Mouse (Mus musculus): ENCODE results near the gene Sh3bp2. TPM values are rescaled to one million over a fixed set of nuclear protein-coding genes. Genes with fewer than 3 reads are reported as not detected.
A peak's percentile ranks its signal among the peaks of the same experiment; 100 is the strongest.
"Not testable (repeated sequence)": the region's sequence is repeated elsewhere in the genome, so short reads cannot be mapped to it uniquely, and the experiment has no call there.

Sh3bp2 gene
- total RNA-seq, 2 experiments from 2014 or later: 3.6 to 6.7 TPM

DNA sequence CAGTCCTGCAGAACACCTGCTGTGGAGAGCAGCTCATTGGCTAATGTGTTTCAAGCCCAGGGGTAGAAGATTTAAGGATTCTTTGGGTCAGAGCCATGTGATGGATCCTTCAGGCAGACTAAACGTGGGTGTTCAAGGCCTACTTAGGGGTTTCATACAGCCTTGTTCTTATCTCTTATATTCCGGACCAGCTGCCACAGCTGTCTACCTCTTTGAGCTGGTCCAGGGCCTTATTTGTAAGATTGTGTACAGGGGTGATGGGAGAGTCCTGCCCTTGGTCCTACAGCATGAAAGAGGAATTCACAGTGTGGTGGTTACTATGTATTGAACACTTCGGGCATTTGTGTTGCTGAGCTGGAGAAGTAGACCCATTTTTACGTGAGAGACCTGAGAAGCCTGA, 38.7 kb downstream of the Sh3bp2 start:
- intact Hi-C loops (cut with DNase I): no loop called here
- no peak for DNase-seq

GRCm38 (mm10) chr5:34565545-34566283, 40.1 kb downstream of the Sh3bp2 start:
- peak; percentile 84 to 87 for DNase-seq
- intact Hi-C loops (cut with DNase I): no loop called here

GRCm38 (mm10) chr5:34571551-34571950, 45.9 kb downstream of the Sh3bp2 start:
- no peak for DNase-seq
- intact Hi-C loops (cut with DNase I): no loop called here

DNA sequence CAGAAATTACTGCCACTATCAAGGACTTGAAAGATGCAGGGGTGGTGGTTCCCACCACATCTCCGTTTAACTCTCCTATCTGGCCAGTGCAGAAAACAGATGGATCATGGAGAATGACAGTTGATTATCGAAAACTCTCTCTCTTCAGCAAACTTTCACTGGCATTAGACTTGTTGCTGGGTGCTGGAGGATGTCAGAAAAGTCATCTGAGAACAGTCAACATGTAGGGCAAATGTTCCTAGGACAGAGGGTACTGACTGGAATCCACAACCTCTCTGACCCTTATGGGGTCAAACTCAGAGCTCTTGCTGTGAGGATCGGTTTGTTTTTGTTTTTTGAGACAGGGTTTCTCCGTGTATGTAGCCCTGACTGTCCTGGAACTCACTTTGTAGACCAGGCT, 46.9 kb downstream of the Sh3bp2 start:
- intact Hi-C loops (cut with DNase I); DNase-seq: not testable (repeated sequence)

GRCm38 (mm10) chr5:34573268-34574221, 47.9 kb downstream of the Sh3bp2 start, which contains the start of gene Add1:
TSS of gene Add1 (plus strand) at chr5:34573664.
- intact Hi-C loops (cut with DNase I): no loop called here

DNA sequence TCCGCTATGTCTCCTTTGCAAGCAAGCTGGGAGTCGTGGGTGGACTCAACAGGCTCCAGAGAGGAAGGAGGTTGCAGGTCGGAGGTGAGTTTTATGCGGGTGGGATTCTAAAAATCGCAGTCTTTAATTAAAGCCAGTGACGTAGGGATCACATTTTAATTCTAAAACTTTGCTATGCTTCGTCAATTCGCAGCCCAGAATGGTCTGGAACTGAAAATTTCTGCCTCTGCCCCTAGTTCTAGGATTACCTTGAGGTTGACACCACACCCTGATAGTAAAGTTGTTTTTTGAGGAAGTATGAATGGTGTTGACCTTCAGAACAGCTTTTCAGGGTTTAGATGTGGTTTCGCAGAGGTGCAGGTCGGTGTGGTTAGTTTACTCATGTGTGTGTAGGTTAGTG, 49.1 kb downstream of the Sh3bp2 start:
- peak; percentile 23 to 28 for DNase-seq
- intact Hi-C loops (cut with DNase I): no loop called here

More at GRCm38 (mm10) chr5:34573268-34574221, 47.9 kb downstream of the Sh3bp2 start, which contains the start of gene Add1:
- DNase-seq: peak; percentile 97 to 98

GRCm38 (mm10) chr5:34576286-34576685, 50.6 kb downstream of the Sh3bp2 start:
- intact Hi-C loops (cut with DNase I): no loop called here
- no peak for DNase-seq

- intact Hi-C loops (cut with DNase I): no loop called here
- no peak for DNase-seq
Observed at GRCm38 (mm10) chr5:34578038-34578655, 52.5 kb downstream of the Sh3bp2 start.

DNA sequence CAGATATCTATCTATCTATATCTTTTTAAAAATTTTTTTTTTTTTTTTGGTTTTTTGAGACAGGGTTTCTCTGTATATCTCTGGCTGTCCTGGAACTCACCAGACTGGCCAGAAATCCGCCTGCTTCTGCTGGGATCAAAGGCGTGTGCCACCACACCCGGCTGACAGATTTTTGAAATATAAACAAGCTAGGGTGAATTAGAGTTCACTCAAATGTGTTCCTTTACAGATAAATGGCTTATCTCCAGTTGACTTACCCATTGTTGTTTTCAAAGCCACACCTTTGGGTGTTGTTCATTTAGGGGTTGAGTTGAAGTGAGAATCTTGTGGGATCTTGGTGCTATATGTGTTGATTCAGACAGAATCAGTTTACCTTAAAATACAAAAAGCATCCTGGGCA, 53.7 kb downstream of the Sh3bp2 start:
- intact Hi-C loops (cut with DNase I): no loop called here
- DNase-seq: no peak

DNA sequence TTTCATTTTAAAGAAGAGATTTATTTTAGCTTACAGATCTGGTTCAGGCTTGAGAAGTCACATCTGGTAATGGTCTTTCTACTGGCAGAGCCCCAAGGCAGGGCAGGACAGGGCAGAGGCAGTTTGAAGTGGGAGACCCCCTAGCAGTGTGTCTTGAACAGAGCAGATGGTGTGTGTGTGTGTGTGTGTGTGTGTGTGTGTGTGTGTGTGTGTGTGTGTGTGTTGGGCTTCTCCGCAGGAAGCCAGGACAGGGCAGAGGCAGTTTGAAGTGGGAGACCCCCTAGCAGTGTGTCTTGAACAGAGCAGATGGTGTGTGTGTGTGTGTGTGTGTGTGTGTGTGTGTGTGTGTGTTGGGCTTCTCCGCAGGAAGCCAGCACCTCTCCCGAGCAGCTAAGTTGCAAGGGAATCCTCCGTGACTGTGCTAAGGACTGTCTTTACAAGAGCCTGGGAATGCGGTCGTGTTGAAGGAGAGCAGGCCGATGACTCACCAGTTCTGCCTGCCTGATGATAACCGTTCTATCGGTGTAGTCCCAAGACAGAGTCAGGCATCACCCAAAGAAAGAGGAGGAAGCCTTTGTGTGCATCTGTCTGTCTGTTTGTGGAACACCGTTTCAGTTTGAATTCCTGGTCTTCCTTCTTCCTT, 56.2 kb downstream of the Sh3bp2 start:
- intact Hi-C loops (cut with DNase I): not testable (repeated sequence)
- DNase-seq: peak; percentile 39 to 49

DNA sequence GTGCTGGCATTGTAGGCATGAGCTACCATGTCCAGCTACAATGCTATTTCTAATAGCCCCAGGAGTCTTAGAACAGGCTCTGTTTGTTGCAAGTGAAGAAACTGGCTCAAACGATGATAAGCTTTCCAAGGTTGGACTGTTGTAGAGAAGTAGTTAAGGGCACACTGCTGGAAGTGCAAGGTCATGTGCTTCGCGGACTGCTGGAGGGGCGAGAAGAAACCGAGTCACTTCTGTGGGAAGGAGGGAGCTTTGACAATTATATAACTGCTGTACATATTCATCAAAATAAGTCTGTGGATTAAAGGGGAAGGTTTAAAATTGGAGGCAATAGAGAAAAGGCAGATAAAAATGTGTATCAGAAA, 56.7 kb downstream of the Sh3bp2 start:
- DNase-seq: no peak
- intact Hi-C loops (cut with DNase I): no loop called here

DNA sequence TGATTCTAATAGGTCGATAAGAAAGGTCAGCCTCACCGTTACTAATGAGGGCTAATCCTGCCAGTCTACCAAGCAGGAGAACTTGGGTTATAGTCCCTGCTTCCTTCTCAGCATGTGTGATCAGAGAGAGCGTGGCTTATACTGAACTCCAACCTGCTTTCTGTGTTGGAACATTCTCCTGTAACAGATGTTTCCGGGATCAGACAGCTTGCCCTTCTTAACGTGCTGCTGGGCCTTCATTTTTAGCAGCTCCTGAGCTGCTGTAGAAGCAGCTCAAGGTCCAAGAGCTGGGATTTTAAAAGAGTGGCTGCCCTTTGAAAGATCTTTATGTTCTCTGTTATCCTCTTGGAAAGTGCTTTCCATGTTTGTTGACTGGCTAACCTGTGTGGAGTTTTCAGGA, 59.6 kb downstream of the Sh3bp2 start:
- no peak for DNase-seq
- intact Hi-C loops (cut with DNase I): no loop called here

GRCm38 (mm10) chr5:34587881-34588280, 62.2 kb downstream of the Sh3bp2 start:
- intact Hi-C loops (cut with DNase I): no loop called here
- DNase-seq: no peak

GRCm38 (mm10) chr5:34590059-34590458, 64.4 kb downstream of the Sh3bp2 start:
- intact Hi-C loops (cut with DNase I): loop anchor here (5.0 kb wide), 1 partner anchor 43 kb away; no protein-coding TSS in a partner anchor
- DNase-seq: no peak

DNA sequence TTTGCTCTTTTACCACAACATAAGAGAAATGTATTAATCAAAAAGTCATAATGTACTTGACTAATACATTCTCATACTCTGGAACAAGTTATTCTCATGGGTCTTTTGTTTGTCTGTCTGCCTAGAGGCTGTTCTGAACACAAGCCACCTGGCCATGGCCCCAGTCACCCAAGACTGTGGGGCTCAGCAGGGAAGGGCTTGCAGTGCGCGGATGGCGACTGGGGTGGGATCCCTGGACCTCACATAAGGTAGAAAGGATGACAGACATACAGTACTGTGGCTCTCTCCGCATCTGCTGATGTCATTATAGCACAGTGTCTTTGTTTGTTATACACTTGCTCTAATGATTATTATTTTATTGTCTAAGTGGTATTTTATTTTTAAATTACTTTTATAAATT, 65.1 kb downstream of the Sh3bp2 start:
- DNase-seq: no peak
- intact Hi-C loops (cut with DNase I): loop anchor here (5.0 kb wide), 1 partner anchor 43 kb away; no protein-coding TSS in a partner anchor

DNA sequence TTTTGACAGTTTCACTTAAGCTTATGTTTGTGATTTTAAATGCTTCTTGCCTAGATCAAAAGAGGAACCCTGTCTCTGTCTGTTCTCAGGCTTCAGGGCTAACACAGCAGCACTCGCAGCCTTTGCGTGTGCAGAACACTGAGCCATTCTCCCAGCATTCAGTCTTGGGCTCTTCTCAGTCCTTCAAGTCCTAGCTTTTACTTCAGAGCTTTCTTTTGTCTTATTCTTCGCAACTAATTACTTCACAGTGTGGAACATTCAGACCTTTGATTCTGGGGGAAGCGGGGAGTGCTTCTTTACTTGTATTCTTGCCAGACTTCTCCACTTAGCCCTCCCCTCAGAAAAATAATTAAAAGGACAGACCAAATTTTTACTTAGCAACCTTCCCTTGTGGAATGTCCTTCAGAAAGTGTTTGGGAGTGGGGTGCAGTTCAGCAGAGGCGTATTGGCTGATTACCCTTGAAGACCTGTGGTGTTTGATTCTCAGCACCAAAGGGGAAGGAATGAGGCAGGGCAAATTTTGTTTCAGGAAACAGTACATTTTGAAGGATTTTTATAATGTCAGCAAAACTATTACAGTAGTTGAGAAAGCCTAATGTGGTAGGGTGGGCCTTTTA, 65.9 kb downstream of the Sh3bp2 start:
- DNase-seq: no peak
- intact Hi-C loops (cut with DNase I): loop anchor here (5.0 kb wide), 1 partner anchor 44 kb away; no protein-coding TSS in a partner anchor

DNA sequence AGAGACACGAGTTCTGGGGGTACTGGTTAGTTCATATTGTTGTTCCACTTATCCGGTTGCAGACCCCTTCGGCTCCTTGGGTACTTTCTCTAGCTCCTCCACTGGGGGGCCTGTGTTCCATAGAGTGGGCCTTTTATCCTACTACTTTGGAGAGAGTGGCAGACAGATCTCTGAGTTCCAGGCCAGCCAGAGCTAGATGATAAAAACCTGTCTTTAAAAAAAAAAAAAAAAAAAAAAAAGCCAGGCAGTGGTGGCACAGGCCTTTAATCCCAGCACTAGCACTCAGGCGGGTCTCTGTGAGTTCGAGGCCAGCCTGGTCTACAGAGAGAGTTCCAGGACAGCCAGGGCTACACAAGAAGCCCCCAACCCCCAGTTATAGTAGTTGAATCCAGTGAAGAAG, 66.6 kb downstream of the Sh3bp2 start:
- intact Hi-C loops (cut with DNase I): loop anchor here (5.0 kb wide), 1 partner anchor 45 kb away; no protein-coding TSS in a partner anchor

DNA sequence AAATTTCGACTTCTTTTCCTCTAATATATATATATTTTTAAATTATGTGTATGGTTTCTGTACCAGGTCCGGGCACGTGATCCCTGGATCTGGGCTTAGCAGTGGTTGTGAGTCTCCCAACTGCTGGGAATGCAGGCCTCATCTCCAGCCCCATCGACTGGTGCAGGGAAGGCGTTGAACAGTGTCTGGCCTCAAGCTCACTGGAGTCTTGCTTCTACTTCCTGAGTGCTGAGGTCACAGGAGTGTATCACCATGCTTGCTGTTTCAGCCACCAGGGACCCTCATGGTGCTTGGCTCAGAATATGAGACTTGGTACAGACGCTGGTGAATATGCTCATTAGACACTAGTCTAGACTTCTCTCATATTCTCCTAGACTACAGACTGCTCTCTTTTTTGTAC, 67.0 kb downstream of the Sh3bp2 start:
- DNase-seq: no peak
- intact Hi-C loops (cut with DNase I): loop anchor here (5.0 kb wide), 1 partner anchor 45 kb away; no protein-coding TSS in a partner anchor

More for the DNA sequence above, 66.6 kb downstream of the Sh3bp2 start:
- DNase-seq: not testable (repeated sequence)

- intact Hi-C loops (cut with DNase I): loop anchor here (5.0 kb wide), 1 partner anchor 46 kb away; no protein-coding TSS in a partner anchor
- DNase-seq: no peak
Observed at GRCm38 (mm10) chr5:34593202-34593727, 67.6 kb downstream of the Sh3bp2 start.

All from heart, postnatal 10 days (tissue).